Mouse (Mus musculus): ENCODE measurements around the gene Klhl26.

GRCm38 (mm10) chr8:70405189-70405588, 71.6 kb downstream of the Klhl26 start:
- TF ChIP-seq CTCF (conservative IDR thresholded peaks at IDR 0.05; ENCODE audit: low read length) (no peak), NANOG (IDR thresholded peaks at IDR 0.05; ENCODE audit: borderline replicate concordance, low read length) (no peak)
